Mouse (Mus musculus): Measurements from ENCODE around the gene Ephb2. TPM values are rescaled to one million over a fixed set of nuclear protein-coding genes. Genes with fewer than 3 reads are reported as not detected.

Gene Ephb2
- polyA plus RNA-seq, 1 experiment from 2014 or later, result 25.0 TPM

DNA sequence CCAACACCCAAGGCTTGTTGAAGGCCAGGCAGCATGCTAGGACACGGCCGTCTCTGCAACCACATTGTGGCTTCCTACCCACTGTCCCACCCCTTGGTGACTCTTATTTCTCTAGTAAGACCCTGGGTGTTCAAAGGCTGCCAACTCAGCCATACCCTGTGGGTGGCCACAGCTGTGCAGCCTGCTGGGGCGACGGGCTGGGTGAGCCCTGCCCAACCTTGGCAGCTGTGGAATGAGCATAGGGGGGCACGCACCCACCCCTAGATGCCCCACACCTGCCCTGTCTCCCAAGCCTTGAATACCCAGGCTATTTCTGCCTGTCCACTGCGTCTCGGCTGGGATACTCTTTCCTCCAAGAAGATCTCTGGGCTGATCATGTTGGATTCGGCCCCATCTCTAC lies 81.5 kb downstream of the Ephb2 start:
- 68% methylated on average over 8 of the region's 8 CpGs for WGBS
- H3K36me3 ChIP-seq, result peaks cover 9% of the 10 kb centered on the region; the same call in 1 of the 2 replicates
- H3K27ac ChIP-seq, result peak overlapping the region; percentile 100
- peaks cover 100% of the 10 kb centered on the region for H3K4me1 ChIP-seq (replicated peaks)
- H3K9ac ChIP-seq (replicated peaks), result peak overlapping the region; percentile 55
- H3K9me3 ChIP-seq, result no peaks in the 10 kb centered on the region
- no peak for ATAC-seq
- peak overlapping the region; percentile 46; the same call in 1 of the 2 replicates for H3K4me2 ChIP-seq (replicated peaks)
- H3K27me3 ChIP-seq, result no peaks in the 10 kb centered on the region
- H3K4me3 ChIP-seq (replicated peaks), result no peak overlapping the region

DNA sequence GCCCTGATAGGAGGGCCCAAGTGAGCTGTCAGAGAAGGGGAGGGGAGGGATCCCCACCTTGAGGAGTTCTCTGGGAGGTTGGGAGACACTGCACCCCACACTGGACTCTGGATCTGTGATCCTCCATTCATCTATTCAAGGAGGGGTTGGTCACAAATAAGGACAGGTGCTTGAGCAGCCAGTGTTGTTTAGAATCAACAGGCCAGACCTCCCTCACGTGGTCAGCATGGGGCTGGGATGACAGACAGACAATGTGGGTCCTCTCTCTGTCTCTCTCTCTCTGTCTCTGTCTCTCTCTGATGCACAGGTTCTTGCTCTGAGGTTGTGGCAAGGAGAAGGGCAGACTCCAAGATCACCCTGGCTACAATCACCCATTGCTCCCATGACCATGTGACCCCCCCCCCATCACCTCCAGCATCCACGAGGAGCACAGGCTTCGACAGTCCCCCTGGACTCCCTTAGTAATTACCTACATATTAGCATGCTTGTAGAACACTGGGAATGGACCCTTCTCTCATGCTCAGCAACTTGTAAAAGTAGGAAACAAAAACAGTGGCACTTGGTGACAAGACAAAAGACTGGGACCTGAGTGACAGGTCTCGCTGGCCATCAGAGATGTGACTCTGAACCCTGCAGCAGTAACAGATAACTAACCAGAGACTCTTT lies 84.3 kb downstream of the Ephb2 start:
- Histone ChIP-seq H3K27me3 (no peaks in the 10 kb centered on the region), H3K36me3 (no peaks in the 10 kb centered on the region), H3K9ac (replicated peaks) (peak overlapping the region; percentile 55), H3K27ac (peak overlapping the region; percentile 100), H3K9me3 (no peaks in the 10 kb centered on the region), H3K4me3 (replicated peaks) (no peak overlapping the region), H3K4me1 (replicated peaks) (peaks cover 97% of the 10 kb centered on the region), H3K4me2 (replicated peaks) (peak overlapping the region; percentile 14; the same call in 1 of the 2 replicates)
- ATAC-seq, result no peak
- 5% methylated on average over 4 of the region's 4 CpGs for WGBS

GRCm38 (mm10) chr4:136750578-136751338 lies 85.0 kb downstream of the Ephb2 start:
- Histone ChIP-seq H3K27me3 (no peaks in the 10 kb centered on the region), H3K4me3 (replicated peaks) (no peak overlapping the region), H3K4me1 (replicated peaks) (peaks cover 94% of the 10 kb centered on the region), H3K4me2 (replicated peaks) (peak overlapping the region; percentile 14), H3K36me3 (no peaks in the 10 kb centered on the region), H3K9me3 (no peaks in the 10 kb centered on the region), H3K9ac (replicated peaks) (peak overlapping the region; percentile 55), H3K27ac (peak overlapping the region; percentile 100)
- 2% methylated on average over 19 of the region's 19 CpGs for WGBS
- ATAC-seq, result peak; percentile 58

DNA sequence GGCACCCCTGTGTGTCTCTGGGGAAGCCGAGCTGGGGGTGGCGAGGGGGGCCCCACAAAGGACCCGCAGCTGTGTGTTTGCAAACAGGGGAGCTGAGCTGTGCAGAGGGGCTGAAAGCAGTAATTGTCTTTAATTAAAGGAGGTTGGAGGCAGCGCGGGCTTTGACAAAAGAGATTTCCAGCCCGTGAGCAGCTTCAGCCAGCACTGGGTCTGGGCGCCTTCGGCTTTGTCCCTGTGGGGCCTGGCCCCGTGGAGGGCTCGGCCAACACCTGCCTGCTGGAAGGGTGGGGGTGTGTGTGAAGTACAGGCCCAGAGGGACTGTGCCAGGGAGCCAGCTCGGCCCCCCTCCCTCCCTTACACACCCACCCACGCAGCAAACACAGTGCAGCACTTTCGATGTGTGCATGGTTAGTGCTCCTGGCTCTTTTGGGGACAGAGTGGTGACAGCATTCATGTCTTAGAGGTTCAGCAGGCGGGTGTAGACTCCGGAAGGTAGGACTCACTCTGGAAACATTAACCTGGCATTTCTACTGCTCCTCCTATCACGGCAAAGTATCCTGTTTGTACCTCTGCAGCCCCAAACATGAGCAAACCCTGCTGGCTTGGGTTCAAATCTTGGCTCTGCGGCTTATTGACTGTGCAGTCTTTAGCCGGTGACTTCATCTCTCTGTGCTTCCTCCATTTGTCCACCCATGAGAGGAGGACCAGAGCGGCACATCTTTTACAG lies 85.8 kb downstream of the Ephb2 start:
- Histone ChIP-seq H3K27ac (peak overlapping the region; percentile 100), H3K4me2 (replicated peaks) (peak overlapping the region; percentile 14), H3K36me3 (no peaks in the 10 kb centered on the region), H3K27me3 (no peaks in the 10 kb centered on the region), H3K4me1 (replicated peaks) (peaks cover 94% of the 10 kb centered on the region), H3K9ac (replicated peaks) (peak overlapping the region; percentile 55), H3K9me3 (no peaks in the 10 kb centered on the region), H3K4me3 (replicated peaks) (no peak overlapping the region)
- 7% methylated on average over 19 of the region's 19 CpGs for WGBS
- ATAC-seq, result peak; percentile 72

GRCm38 (mm10) chr4:136749431-136749830 lies 86.4 kb downstream of the Ephb2 start:
- peaks cover 94% of the 10 kb centered on the region for H3K4me1 ChIP-seq (replicated peaks)
- H3K27me3 ChIP-seq, result no peaks in the 10 kb centered on the region
- peak overlapping the region; percentile 14 for H3K4me2 ChIP-seq (replicated peaks)
- H3K4me3 ChIP-seq (replicated peaks), result no peak overlapping the region
- H3K36me3 ChIP-seq, result no peaks in the 10 kb centered on the region
- no peak for ATAC-seq
- H3K27ac ChIP-seq, result peak overlapping the region; percentile 100
- peak overlapping the region; percentile 55 for H3K9ac ChIP-seq (replicated peaks)
- H3K9me3 ChIP-seq, result no peaks in the 10 kb centered on the region
- WGBS, result 4% methylated on average over 4 of the region's 4 CpGs

DNA sequence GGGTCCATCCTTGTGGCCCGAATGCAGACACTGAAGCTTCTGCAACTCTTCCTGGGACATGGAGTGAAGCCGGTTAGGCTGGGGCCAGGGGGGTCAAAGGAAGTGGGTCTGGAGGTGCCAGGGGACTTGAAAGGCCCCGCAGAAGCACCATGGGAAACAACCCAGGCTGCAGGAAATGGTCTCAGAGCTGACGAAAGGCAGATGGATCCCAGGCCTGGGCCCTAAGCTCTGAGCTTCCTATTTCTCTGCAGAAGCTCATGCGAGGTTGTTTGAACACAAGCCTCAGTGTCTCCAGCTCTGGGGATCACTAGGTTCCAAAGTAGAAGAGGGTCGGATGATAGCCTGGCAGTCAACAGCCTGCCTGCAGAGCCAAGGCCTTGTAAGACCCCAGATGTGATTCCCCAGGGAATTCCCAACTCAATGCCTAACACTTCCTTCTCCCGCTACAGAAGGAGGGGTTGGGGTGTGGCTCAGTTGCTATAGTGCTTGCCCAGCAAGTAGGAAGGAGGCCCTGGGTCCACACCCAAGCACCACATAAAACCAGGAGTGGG lies 86.9 kb downstream of the Ephb2 start:
- Histone ChIP-seq H3K4me3 (replicated peaks) (no peak overlapping the region), H3K9me3 (no peaks in the 10 kb centered on the region), H3K36me3 (no peaks in the 10 kb centered on the region), H3K27me3 (no peaks in the 10 kb centered on the region), H3K4me1 (replicated peaks) (peaks cover 94% of the 10 kb centered on the region), H3K9ac (replicated peaks) (peak overlapping the region; percentile 10; the same call in 1 of the 2 replicates), H3K4me2 (replicated peaks) (no peak overlapping the region), H3K27ac (peak overlapping the region; percentile 100)
- WGBS, result 41% methylated on average over 7 of the region's 7 CpGs
- no peak for ATAC-seq

GRCm38 (mm10) chr4:136746516-136746915 lies 89.3 kb downstream of the Ephb2 start:
- WGBS, result 68% methylated on average over 1 of the region's 1 CpGs
- peaks cover 94% of the 10 kb centered on the region for H3K4me1 ChIP-seq (replicated peaks)
- ATAC-seq, result no peak
- no peak overlapping the region for H3K4me3 ChIP-seq (replicated peaks)
- no peaks in the 10 kb centered on the region for H3K9me3 ChIP-seq
- peak overlapping the region; percentile 31; the same call in 1 of the 2 replicates for H3K27ac ChIP-seq
- H3K36me3 ChIP-seq, result no peaks in the 10 kb centered on the region
- no peaks in the 10 kb centered on the region for H3K27me3 ChIP-seq
- H3K4me2 ChIP-seq (replicated peaks), result no peak overlapping the region
- no peak overlapping the region; the same call in 1 of the 2 replicates for H3K9ac ChIP-seq (replicated peaks)

DNA sequence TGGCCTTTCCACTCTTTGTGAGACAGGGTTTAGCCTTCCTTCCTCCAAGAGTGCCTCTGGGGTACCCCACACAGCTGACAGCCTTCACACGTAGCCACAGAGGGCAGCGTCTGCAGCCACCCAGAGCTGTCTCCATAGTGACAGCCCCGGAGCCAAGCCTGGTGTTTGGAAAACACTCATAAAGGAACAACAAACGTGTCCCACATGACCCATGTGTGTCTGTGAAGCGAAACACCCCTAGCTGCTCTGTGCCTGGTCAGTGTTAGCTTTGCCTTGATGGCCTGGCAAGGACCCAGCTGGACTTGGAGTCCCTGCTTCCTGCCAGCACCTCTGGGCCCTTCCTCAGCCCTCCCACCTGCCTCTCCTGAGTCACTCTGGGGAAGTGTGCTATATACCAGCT lies 93.1 kb downstream of the Ephb2 start:
- peak overlapping the region; percentile 32; the same call in 1 of the 2 replicates for H3K9ac ChIP-seq (replicated peaks)
- no peak overlapping the region for H3K4me2 ChIP-seq (replicated peaks)
- peak overlapping the region; percentile 79 for H3K27ac ChIP-seq
- H3K9me3 ChIP-seq, result no peaks in the 10 kb centered on the region
- 4% methylated on average over 5 of the region's 5 CpGs for WGBS
- no peaks in the 10 kb centered on the region for H3K27me3 ChIP-seq
- no peak overlapping the region for H3K4me3 ChIP-seq (replicated peaks)
- H3K36me3 ChIP-seq, result peaks cover 3% of the 10 kb centered on the region; the same call in 1 of the 2 replicates
- peaks cover 94% of the 10 kb centered on the region for H3K4me1 ChIP-seq (replicated peaks)
- peak; percentile 56 for ATAC-seq

DNA sequence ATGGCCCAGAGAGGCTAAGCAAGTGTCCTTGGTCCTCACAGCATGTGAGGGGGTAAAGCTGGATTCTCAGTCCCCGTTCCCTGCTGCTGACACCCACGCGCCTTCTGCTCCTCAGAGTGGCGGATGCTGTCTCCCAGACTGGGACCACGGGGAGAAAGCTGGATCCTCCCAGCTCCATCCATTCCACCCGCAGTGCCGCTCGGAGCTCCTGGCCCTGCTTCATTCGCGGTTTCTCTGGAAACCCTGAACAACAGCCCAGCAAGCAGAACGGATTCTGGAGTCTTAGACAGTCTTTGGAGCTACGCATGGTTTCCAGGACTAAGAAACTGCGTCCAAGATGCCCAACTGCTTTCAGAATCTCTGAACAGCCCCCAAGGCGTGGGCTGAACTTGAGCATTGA lies 93.9 kb downstream of the Ephb2 start:
- Histone ChIP-seq H3K36me3 (peaks cover 3% of the 10 kb centered on the region; the same call in 1 of the 2 replicates), H3K9ac (replicated peaks) (peak overlapping the region; percentile 32; the same call in 1 of the 2 replicates), H3K9me3 (no peaks in the 10 kb centered on the region), H3K4me1 (replicated peaks) (peaks cover 90% of the 10 kb centered on the region), H3K4me3 (replicated peaks) (no peak overlapping the region), H3K27me3 (no peaks in the 10 kb centered on the region), H3K27ac (peak overlapping the region; percentile 79), H3K4me2 (replicated peaks) (no peak overlapping the region)
- ATAC-seq, result no peak
- 44% methylated on average over 14 of the region's 14 CpGs for WGBS

GRCm38 (mm10) chr4:136740963-136741362 lies 94.8 kb downstream of the Ephb2 start:
- no peak overlapping the region for H3K4me3 ChIP-seq (replicated peaks)
- H3K4me1 ChIP-seq (replicated peaks), result peaks cover 90% of the 10 kb centered on the region
- 86% methylated on average over 5 of the region's 5 CpGs for WGBS
- no peak for ATAC-seq
- no peak overlapping the region for H3K4me2 ChIP-seq (replicated peaks)
- no peak overlapping the region for H3K9ac ChIP-seq (replicated peaks)
- H3K27ac ChIP-seq, result 0 out of 2 replicates have a peak overlapping the region, but pooled peaks have one; percentile 4
- H3K9me3 ChIP-seq, result no peaks in the 10 kb centered on the region
- no peaks in the 10 kb centered on the region for H3K27me3 ChIP-seq
- peaks cover 3% of the 10 kb centered on the region; the same call in 1 of the 2 replicates for H3K36me3 ChIP-seq

GRCm38 (mm10) chr4:136739189-136739588 lies 96.6 kb downstream of the Ephb2 start:
- no peak for ATAC-seq
- Histone ChIP-seq H3K4me3 (replicated peaks) (no peak overlapping the region), H3K27me3 (no peaks in the 10 kb centered on the region), H3K27ac (peak overlapping the region; percentile 54), H3K4me2 (replicated peaks) (no peak overlapping the region), H3K36me3 (peaks cover 3% of the 10 kb centered on the region; the same call in 1 of the 2 replicates), H3K4me1 (replicated peaks) (peaks cover 92% of the 10 kb centered on the region), H3K9me3 (no peaks in the 10 kb centered on the region), H3K9ac (replicated peaks) (0 out of 2 replicates have a peak overlapping the region, but pooled peaks have one; percentile 28)
- 15% methylated on average over 11 of the region's 11 CpGs for WGBS

All from midbrain, embryonic 13.5 days (tissue).